Comparison of ENCODE assay signal across 28 mouse cellular contexts in the genomic region with DNA sequence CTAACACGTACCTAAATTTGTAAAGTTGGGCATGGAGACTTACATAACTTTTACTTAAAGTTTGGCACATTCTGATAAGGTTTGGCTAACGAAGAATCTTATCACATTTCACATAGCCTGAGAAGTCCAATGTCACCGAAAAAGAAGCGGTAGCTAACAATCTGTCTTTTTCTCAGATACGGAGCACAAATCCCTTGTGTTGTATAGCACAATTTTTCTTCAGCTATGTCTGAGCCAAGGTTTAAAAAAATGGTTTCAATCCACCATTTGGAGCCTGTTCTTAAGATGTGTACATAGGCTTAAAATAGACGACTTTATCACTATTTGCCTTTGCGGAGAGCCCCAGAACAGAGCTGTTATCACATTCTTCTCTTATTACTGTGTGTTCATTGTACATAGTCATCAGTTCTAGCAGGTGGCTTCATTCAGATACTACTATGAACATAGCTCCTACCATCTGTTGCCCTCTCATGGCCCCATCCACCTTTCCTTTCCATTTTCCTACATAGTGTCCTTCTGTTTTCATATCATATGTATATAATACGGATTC.
DNase-seq lines count a peak whose midpoint lies in the region; ATAC-seq lines count a peak whose summit lies in the region.
"Had no signal": no experiment of that assay in that cellular context is flagged by ENCODE, and none has a peak within 500 bp of the region (broad histone marks: within the 10 kb centered on the region; RNA-seq: fewer than 3 reads in every experiment).

No protein-coding gene starts in this region.

- no peak overlapping the region for H3K9ac ChIP-seq in lung, embryonic 15.5 days
- H3K9ac ChIP-seq in stomach, embryonic 16.5 days (ENCODE audit: low read length): no peak overlapping the region
- H3K9ac ChIP-seq: embryonic facial prominence, embryonic 13.5 days; heart, embryonic 12.5 days; hindbrain, embryonic 12.5 days; liver, embryonic 15.5 days; midbrain, embryonic 12.5 days; neural tube, embryonic 15.5 days had no signal

- H3K4me1 ChIP-seq in lung, embryonic 15.5 days: no peaks in the 10 kb centered on the region; the same call in 1 of the 2 replicates
- H3K4me1 ChIP-seq in stomach, embryonic 16.5 days (ENCODE audit: control insufficient read depth, insufficient read depth, low read length): no peaks in the 10 kb centered on the region
- H3K4me1 ChIP-seq: embryonic facial prominence, embryonic 13.5 days; heart, embryonic 12.5 days; hindbrain, embryonic 12.5 days; limb, embryonic 10.5 days; liver, embryonic 15.5 days; midbrain, embryonic 12.5 days; neural tube, embryonic 15.5 days had no signal

- H3K4me3 ChIP-seq in lung, embryonic 15.5 days: no peak overlapping the region
- H3K4me3 ChIP-seq in stomach, embryonic 16.5 days (replicated peaks; ENCODE audit: low read length): no peak overlapping the region
- H3K4me3 ChIP-seq: embryonic facial prominence, embryonic 13.5 days; erythroblast, embryonic 14.5 days; heart, embryonic 12.5 days; hindbrain, embryonic 12.5 days; limb, embryonic 10.5 days; liver, embryonic 15.5 days; midbrain, embryonic 12.5 days; neural tube, embryonic 15.5 days had no signal

- no peaks in the 10 kb centered on the region for H3K36me3 ChIP-seq in lung, embryonic 15.5 days
- no peaks in the 10 kb centered on the region for H3K36me3 ChIP-seq in stomach, embryonic 16.5 days (ENCODE audit: control insufficient read depth, insufficient read depth, low read length)
- H3K36me3 ChIP-seq: embryonic facial prominence, embryonic 13.5 days; heart, embryonic 12.5 days; hindbrain, embryonic 12.5 days; limb, embryonic 10.5 days; liver, embryonic 15.5 days; midbrain, embryonic 12.5 days; neural tube, embryonic 15.5 days had no signal

- DNase-seq in frontal cortex, postnatal 10 days (ENCODE audit: low spot score in 2 of 2): no peak
- DNase-seq in lung, postnatal 10 days: no peak
- DNase-seq in brain, embryonic 18.5 days (ENCODE audit: low read depth, low spot score): peak; percentile 36
- DNase-seq in testis, postnatal 14 days (ENCODE audit: low spot score): no peak
- DNase-seq: adrenal gland, postnatal 36 days; cerebellum, adult 2 months; cerebellum, postnatal 25 days; heart, postnatal 14 days; kidney, adult 8-10 months; kidney, postnatal 10 days; liver; right cerebral cortex, adult 18-20 months; right cerebral cortex, postnatal 4 days; thymus, postnatal 36 days had no signal

- ATAC-seq in frontal cortex, adult (ENCODE audit: low TSS enrichment): peak; percentile 91
- peak; percentile 46; the same call in 1 of the 2 replicates for ATAC-seq in lung, embryonic 15.5 days (ENCODE audit: borderline replicate concordance, extremely low read depth, low FRiP score, low TSS enrichment)
- ATAC-seq in stomach, embryonic 16.5 days (ENCODE audit: insufficient read depth, low FRiP score): peak; percentile 88; the same call in 1 of the 2 replicates
- ATAC-seq in activated CD4-positive, CD25-positive, alpha-beta regulatory T cell, adult 4 months: no peak
- ATAC-seq: CD4-positive, CD25-positive, alpha-beta regulatory T cell, adult 4 months; forebrain, embryonic 14.5 days had no signal

- H3K27me3 ChIP-seq in lung, embryonic 15.5 days: no peaks in the 10 kb centered on the region
- no peaks in the 10 kb centered on the region for H3K27me3 ChIP-seq in stomach, embryonic 16.5 days (ENCODE audit: control insufficient read depth, insufficient read depth, low read length)
- H3K27me3 ChIP-seq: embryonic facial prominence, embryonic 13.5 days; heart, embryonic 12.5 days; hindbrain, embryonic 12.5 days; liver, embryonic 15.5 days; midbrain, embryonic 12.5 days; neural tube, embryonic 15.5 days had no signal

- no peak overlapping the region for H3K4me2 ChIP-seq in lung, embryonic 15.5 days
- H3K4me2 ChIP-seq in stomach, embryonic 16.5 days (ENCODE audit: low read depth, low read length): no peak overlapping the region
- H3K4me2 ChIP-seq: embryonic facial prominence, embryonic 13.5 days; heart, embryonic 12.5 days; hindbrain, embryonic 12.5 days; liver, embryonic 15.5 days; midbrain, embryonic 12.5 days; neural tube, embryonic 15.5 days had no signal

- 48% methylated on average over 8 of the region's 8 CpGs for WGBS in lung, embryonic 15.5 days
- WGBS in stomach, embryonic 16.5 days: 57% methylated on average over 8 of the region's 8 CpGs

- H3K9me3 ChIP-seq in lung, embryonic 15.5 days: no peaks in the 10 kb centered on the region
- no peaks in the 10 kb centered on the region for H3K9me3 ChIP-seq in stomach, embryonic 16.5 days (replicated peaks; ENCODE audit: control insufficient read depth, low read length)
- H3K9me3 ChIP-seq: embryonic facial prominence, embryonic 13.5 days; heart, embryonic 12.5 days; hindbrain, embryonic 12.5 days; limb, embryonic 10.5 days; liver, embryonic 15.5 days; midbrain, embryonic 12.5 days; neural tube, embryonic 15.5 days had no signal

- no peak overlapping the region for H3K27ac ChIP-seq in lung, embryonic 15.5 days
- H3K27ac ChIP-seq in stomach, embryonic 16.5 days (ENCODE audit: low read length): no peak overlapping the region
- H3K27ac ChIP-seq: embryonic facial prominence, embryonic 13.5 days; hindbrain, embryonic 12.5 days; limb, embryonic 10.5 days; liver, embryonic 15.5 days; midbrain, embryonic 12.5 days; neural tube, embryonic 15.5 days had no signal
